Mouse (Mus musculus) lung, adult 2 months (tissue): ENCODE measurements at regions not wholly inside any gene's neighbourhood (a gene's known extent, or its start where the extent isn't known, plus 50 kb on each side); places are given as distances from the start of the nearest gene placed in this dataset.

Experiments
- CTCF ChIP-seq: fragments of 200-500 bp; IDR thresholded peaks from 2 replicates; pipeline ENCODE4 v1.5.1; 2011; ENCODE audit warnings: mild to moderate bottlenecking, low read length, control low read depth; ENCODE audit not compliant: insufficient read depth
- POLR2A ChIP-seq: fragments of 200-500 bp; IDR thresholded peaks from 2 replicates; pipeline ENCODE4 v1.6.1; 2011; ENCODE audit warnings: low read depth, mild to moderate bottlenecking, control low read depth, low read length, borderline replicate concordance; ENCODE audit errors: extremely low read depth

GRCm38 (mm10) chr10:92081199-92081598 is 641.0 kb downstream of the Nedd1 start:
- no peak for TF ChIP-seq POLR2A
- no peak for TF ChIP-seq CTCF
